In the genomic region with DNA sequence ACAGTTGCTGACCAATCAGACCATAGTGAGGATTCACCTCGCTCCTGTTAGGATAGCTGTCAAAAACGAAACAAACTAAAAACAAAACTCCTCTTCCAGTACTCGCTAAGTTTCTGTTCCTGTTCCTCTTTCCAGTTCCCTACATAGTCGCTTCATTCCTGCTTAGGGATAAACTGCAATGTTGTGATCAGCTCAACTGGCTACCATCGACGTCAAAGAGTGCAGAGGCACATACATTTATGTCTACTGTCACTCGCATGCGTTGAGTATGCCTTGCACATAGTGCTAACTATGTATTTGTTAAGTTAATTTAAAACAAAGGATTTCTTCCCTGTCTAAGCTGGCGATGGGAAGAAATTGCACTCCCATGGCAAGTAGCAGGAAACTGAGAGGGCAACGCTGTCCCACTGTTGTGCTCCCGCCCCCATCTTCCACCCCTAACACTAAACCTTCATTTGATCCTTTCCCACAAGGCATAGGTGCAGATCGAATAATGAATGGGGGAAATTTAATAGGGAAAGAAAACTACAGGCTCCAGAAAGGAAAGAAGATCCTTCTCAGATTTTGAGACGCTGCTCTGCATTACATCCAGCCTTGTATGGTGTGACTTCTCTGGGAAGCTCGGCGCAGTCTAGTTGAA, we compare ENCODE assay signal across 8 mouse cellular contexts. TPM values are rescaled to one million over a fixed set of nuclear protein-coding genes. Genes with fewer than 3 reads are reported as not detected.
DNase-seq lines count a peak whose midpoint lies in the region; ATAC-seq lines count a peak whose summit lies in the region.

No protein-coding gene starts in this region.

- peak overlapping the region; percentile 50 for H3K9ac ChIP-seq in kidney, embryonic 16.5 days (replicated peaks; ENCODE audit: low read length)
- H3K9ac ChIP-seq in embryonic facial prominence, embryonic 14.5 days (ENCODE audit: low read depth, low read length), result peak overlapping the region; percentile 56
- no peak overlapping the region for H3K9ac ChIP-seq in limb, embryonic 11.5 days (ENCODE audit: low read length)
- H3K9ac ChIP-seq in neural tube, embryonic 13.5 days, result peak overlapping the region; percentile 73

- H3K4me2 ChIP-seq in kidney, embryonic 16.5 days (replicated peaks; ENCODE audit: low read depth, low read length), result peak overlapping the region; percentile 64
- peak overlapping the region; percentile 93 for H3K4me2 ChIP-seq in embryonic facial prominence, embryonic 14.5 days (ENCODE audit: low read depth, low read length)
- H3K4me2 ChIP-seq in limb, embryonic 11.5 days (ENCODE audit: low read depth, severe bottlenecking), result peak overlapping the region; percentile 56
- H3K4me2 ChIP-seq in neural tube, embryonic 13.5 days, result peak overlapping the region; percentile 87

- ATAC-seq in kidney, embryonic 16.5 days (ENCODE audit: low FRiP score, low TSS enrichment), result no peak
- ATAC-seq in embryonic facial prominence, embryonic 14.5 days (ENCODE audit: low read depth), result no peak
- ATAC-seq in limb, embryonic 11.5 days (ENCODE audit: insufficient number of reproducible peaks, low FRiP score, low TSS enrichment, low read depth), result no peak
- ATAC-seq in neural tube, embryonic 13.5 days (ENCODE audit: low read depth), result no peak

- H3K4me3 ChIP-seq in kidney, embryonic 16.5 days (ENCODE audit: low read length), result peak overlapping the region; percentile 52
- H3K4me3 ChIP-seq in embryonic facial prominence, embryonic 14.5 days (ENCODE audit: low read depth, low read length), result peak overlapping the region; percentile 50
- H3K4me3 ChIP-seq in limb, embryonic 11.5 days (ENCODE audit: low read depth, low read length), result no peak overlapping the region
- H3K4me3 ChIP-seq in neural tube, embryonic 13.5 days, result peak overlapping the region; percentile 47

- H3K4me1 ChIP-seq in kidney, embryonic 16.5 days (ENCODE audit: insufficient read depth, low read length), result peaks cover 27% of the 10 kb centered on the region
- peaks cover 25% of the 10 kb centered on the region for H3K4me1 ChIP-seq in embryonic facial prominence, embryonic 14.5 days (ENCODE audit: control insufficient read depth, insufficient read depth, low read length)
- 0 out of 2 replicates have a peak, but pooled peaks cover 12% of the 10 kb centered on the region for H3K4me1 ChIP-seq in limb, embryonic 11.5 days (ENCODE audit: control insufficient read depth, insufficient read depth, low read length)
- peaks cover 42% of the 10 kb centered on the region for H3K4me1 ChIP-seq in neural tube, embryonic 13.5 days (replicated peaks)

- peaks cover 16% of the 10 kb centered on the region; the same call in 1 of the 2 replicates for H3K36me3 ChIP-seq in kidney, embryonic 16.5 days (ENCODE audit: insufficient read depth, low read length)
- H3K36me3 ChIP-seq in embryonic facial prominence, embryonic 14.5 days (ENCODE audit: control insufficient read depth, insufficient read depth, low read length), result 0 out of 2 replicates have a peak, but pooled peaks cover 11% of the 10 kb centered on the region
- H3K36me3 ChIP-seq in limb, embryonic 11.5 days (ENCODE audit: control insufficient read depth, insufficient read depth, low read length), result no peaks in the 10 kb centered on the region; the same call in 1 of the 2 replicates
- H3K36me3 ChIP-seq in neural tube, embryonic 13.5 days, result 0 out of 2 replicates have a peak, but pooled peaks cover 15% of the 10 kb centered on the region

- DNase-seq in kidney, postnatal 10 days, result no peak
- no peak for DNase-seq in embryonic facial prominence, embryonic 14.5 days (ENCODE audit: low spot score)
- DNase-seq in limb, embryonic 11.5 days (ENCODE audit: low spot score), result no peak
- DNase-seq in cerebellum, adult 11-12 months, result no peak
- no peak for DNase-seq in spleen, adult 18-20 months
- no peak for DNase-seq in spleen, adult 12 weeks (ENCODE audit: low spot score)

- WGBS in kidney, embryonic 16.5 days, result 28% methylated on average over 15 of the region's 15 CpGs
- 30% methylated on average over 15 of the region's 15 CpGs for WGBS in embryonic facial prominence, embryonic 14.5 days
- 37% methylated on average over 15 of the region's 15 CpGs for WGBS in limb, embryonic 11.5 days
- WGBS in neural tube, embryonic 13.5 days, result 31% methylated on average over 15 of the region's 15 CpGs

- H3K9me3 ChIP-seq in kidney, embryonic 16.5 days (ENCODE audit: low read length), result peaks cover 5% of the 10 kb centered on the region
- peaks cover 5% of the 10 kb centered on the region; the same call in 1 of the 2 replicates for H3K9me3 ChIP-seq in embryonic facial prominence, embryonic 14.5 days (ENCODE audit: control insufficient read depth, low read length)
- H3K9me3 ChIP-seq in limb, embryonic 11.5 days (ENCODE audit: control insufficient read depth, low read length), result no peaks in the 10 kb centered on the region
- no peaks in the 10 kb centered on the region for H3K9me3 ChIP-seq in neural tube, embryonic 13.5 days

- H3K27ac ChIP-seq in kidney, embryonic 16.5 days (ENCODE audit: low read length), result no peak overlapping the region
- H3K27ac ChIP-seq in embryonic facial prominence, embryonic 14.5 days (replicated peaks; ENCODE audit: low read depth, low read length), result peak overlapping the region; percentile 25; the same call in 1 of the 2 replicates
- no peak overlapping the region for H3K27ac ChIP-seq in limb, embryonic 11.5 days (replicated peaks; ENCODE audit: low read depth, low read length)
- peak overlapping the region; percentile 84 for H3K27ac ChIP-seq in neural tube, embryonic 13.5 days (replicated peaks)

- peaks cover 3% of the 10 kb centered on the region for H3K27me3 ChIP-seq in kidney, embryonic 16.5 days (ENCODE audit: insufficient read depth, low read length)
- H3K27me3 ChIP-seq in embryonic facial prominence, embryonic 14.5 days (replicated peaks; ENCODE audit: control insufficient read depth, insufficient read depth, low read length), result peaks cover 13% of the 10 kb centered on the region; the same call in 1 of the 2 replicates
- H3K27me3 ChIP-seq in limb, embryonic 11.5 days (ENCODE audit: control insufficient read depth, insufficient read depth, low read length), result peaks cover 22% of the 10 kb centered on the region
- H3K27me3 ChIP-seq in neural tube, embryonic 13.5 days, result peaks cover 16% of the 10 kb centered on the region

RNA-seq across cellular contexts. Expression of gene Hist3h2a, which starts 4.8 kb away (rescaled TPM):
- polyA plus RNA-seq in kidney, embryonic 16.5 days (2015; fragmentation: Nextera tagmentation; extraction: Ambion mirVana), result 39.5 and 39.7 TPM in 2 replicates
- 27.6 and 29.7 TPM in 2 replicates for polyA plus RNA-seq in embryonic facial prominence, embryonic 14.5 days (2014; fragmentation: Nextera tagmentation; extraction: Ambion mirVana)
- polyA plus RNA-seq in limb, embryonic 11.5 days (2014; fragmentation: Nextera tagmentation; extraction: Ambion mirVana), result 17.9 and 19.2 TPM in 2 replicates
- polyA plus RNA-seq in neural tube, embryonic 13.5 days (2015; fragmentation: Nextera tagmentation; extraction: Ambion mirVana), result 124 and 126 TPM in 2 replicates

RNA-seq across cellular contexts. Expression of gene Trim17, which starts 4.8 kb away (rescaled TPM):
- polyA plus RNA-seq in kidney, embryonic 16.5 days (2015; fragmentation: Nextera tagmentation; extraction: Ambion mirVana), result 0.42 and 0.64 TPM in 2 replicates
- 0.41 and 0.51 TPM in 2 replicates for polyA plus RNA-seq in embryonic facial prominence, embryonic 14.5 days (2014; fragmentation: Nextera tagmentation; extraction: Ambion mirVana)
- 0.25 and 0.27 TPM in 2 replicates for polyA plus RNA-seq in limb, embryonic 11.5 days (2014; fragmentation: Nextera tagmentation; extraction: Ambion mirVana)
- 0.90 and 1.3 TPM in 2 replicates for polyA plus RNA-seq in neural tube, embryonic 13.5 days (2015; fragmentation: Nextera tagmentation; extraction: Ambion mirVana)

RNA-seq across cellular contexts. Expression of gene Hist3h2ba, which starts 10.6 kb away (rescaled TPM):
- 93.4 and 93.5 TPM in 2 replicates for polyA plus RNA-seq in kidney, embryonic 16.5 days (2015; fragmentation: Nextera tagmentation; extraction: Ambion mirVana)
- 14.9 and 20.8 TPM in 2 replicates for polyA plus RNA-seq in embryonic facial prominence, embryonic 14.5 days (2014; fragmentation: Nextera tagmentation; extraction: Ambion mirVana)
- polyA plus RNA-seq in limb, embryonic 11.5 days (2014; fragmentation: Nextera tagmentation; extraction: Ambion mirVana), result 8.8 and 11.1 TPM in 2 replicates
- polyA plus RNA-seq in neural tube, embryonic 13.5 days (2015; fragmentation: Nextera tagmentation; extraction: Ambion mirVana), result 278 and 296 TPM in 2 replicates

RNA-seq across cellular contexts. Expression of gene Trim11, which starts 18.6 kb away (rescaled TPM):
- 22.9 and 25.9 TPM in 2 replicates for polyA plus RNA-seq in kidney, embryonic 16.5 days (2015; fragmentation: Nextera tagmentation; extraction: Ambion mirVana)
- polyA plus RNA-seq in embryonic facial prominence, embryonic 14.5 days (2014; fragmentation: Nextera tagmentation; extraction: Ambion mirVana), result 19.2 and 23.0 TPM in 2 replicates
- polyA plus RNA-seq in limb, embryonic 11.5 days (2014; fragmentation: Nextera tagmentation; extraction: Ambion mirVana), result 19.0 and 20.5 TPM in 2 replicates
- polyA plus RNA-seq in neural tube, embryonic 13.5 days (2015; fragmentation: Nextera tagmentation; extraction: Ambion mirVana), result 19.7 and 20.2 TPM in 2 replicates

RNA-seq across cellular contexts. Expression of gene Rnf187, which starts 20.6 kb away (rescaled TPM):
- 217 and 219 TPM in 2 replicates for polyA plus RNA-seq in kidney, embryonic 16.5 days (2015; fragmentation: Nextera tagmentation; extraction: Ambion mirVana)
- polyA plus RNA-seq in embryonic facial prominence, embryonic 14.5 days (2014; fragmentation: Nextera tagmentation; extraction: Ambion mirVana), result 256 and 271 TPM in 2 replicates
- 269 and 275 TPM in 2 replicates for polyA plus RNA-seq in limb, embryonic 11.5 days (2014; fragmentation: Nextera tagmentation; extraction: Ambion mirVana)
- 576 and 601 TPM in 2 replicates for polyA plus RNA-seq in neural tube, embryonic 13.5 days (2015; fragmentation: Nextera tagmentation; extraction: Ambion mirVana)

Comparison
In these comparisons a context has a peak if more than half of its experiments do, and no peak if none do; other contexts are left out.
1. H3K27ac ChIP-seq: peak in embryonic facial prominence, embryonic 14.5 days (single experiment) and neural tube, embryonic 13.5 days (single experiment); none in kidney, embryonic 16.5 days (single experiment) and limb, embryonic 11.5 days (single experiment).
2. Peak in every context shown above with its lines, with median percentiles within 50 percentile points of each other: H3K4me2 ChIP-seq.